ENCODE assay signal across 16 mouse cellular contexts in genomic region chr11:101477194-101477551, GRCm38 (mm10). TPM values are rescaled to one million over a fixed set of nuclear protein-coding genes. Genes with fewer than 3 reads are reported as not detected.
A peak's percentile ranks its signal among the peaks of the same experiment; 100 is the strongest.
DNase-seq lines count a peak whose midpoint lies in the region; ATAC-seq lines count a peak whose summit lies in the region.
"Had no signal": no experiment of that assay in that cellular context is flagged by ENCODE, and none has a peak within 500 bp of the region (broad histone marks: within the 10 kb centered on the region; RNA-seq: fewer than 3 reads in every experiment).

No protein-coding gene starts in this region.

- no peak overlapping the region for H3K4me2 ChIP-seq in embryonic facial prominence, embryonic 14.5 days (ENCODE audit: low read depth, low read length)
- no peak overlapping the region; the same call in 1 of the 2 replicates for H3K4me2 ChIP-seq in hindbrain, embryonic 12.5 days (replicated peaks)
- peak overlapping the region; percentile 20; the same call in 1 of the 2 replicates for H3K4me2 ChIP-seq in midbrain, embryonic 14.5 days (ENCODE audit: low read length)

- no peak overlapping the region for H3K9ac ChIP-seq in embryonic facial prominence, embryonic 14.5 days (ENCODE audit: low read depth, low read length)
- H3K9ac ChIP-seq in hindbrain, embryonic 12.5 days = no peak overlapping the region; the same call in 1 of the 2 replicates
- H3K9ac ChIP-seq in midbrain, embryonic 14.5 days (replicated peaks; ENCODE audit: low read length) = no peak overlapping the region

- no peak overlapping the region for H3K27ac ChIP-seq in embryonic facial prominence, embryonic 14.5 days (replicated peaks; ENCODE audit: low read depth, low read length)
- H3K27ac ChIP-seq in hindbrain, embryonic 12.5 days = peak overlapping the region; percentile 95
- peak overlapping the region; percentile 93 for H3K27ac ChIP-seq in midbrain, embryonic 14.5 days (replicated peaks; ENCODE audit: low read depth, low read length)
- H3K27ac ChIP-seq: left cerebral cortex, adult 2 months had no signal

- no peaks in the 10 kb centered on the region for H3K36me3 ChIP-seq in embryonic facial prominence, embryonic 14.5 days (ENCODE audit: control insufficient read depth, insufficient read depth, low read length)
- no peaks in the 10 kb centered on the region for H3K36me3 ChIP-seq in hindbrain, embryonic 12.5 days
- H3K36me3 ChIP-seq in midbrain, embryonic 14.5 days (ENCODE audit: control insufficient read depth, insufficient read depth, low read length) = no peaks in the 10 kb centered on the region

- 0 out of 2 replicates have a peak, but pooled peaks cover 4% of the 10 kb centered on the region for H3K4me1 ChIP-seq in embryonic facial prominence, embryonic 14.5 days (ENCODE audit: control insufficient read depth, insufficient read depth, low read length)
- H3K4me1 ChIP-seq in hindbrain, embryonic 12.5 days = peaks cover 51% of the 10 kb centered on the region
- peaks cover 17% of the 10 kb centered on the region for H3K4me1 ChIP-seq in midbrain, embryonic 14.5 days (ENCODE audit: control insufficient read depth, insufficient read depth, low read length)

- peak; percentile 53; the same call in 1 of the 2 replicates for ATAC-seq in embryonic facial prominence, embryonic 14.5 days (ENCODE audit: low read depth)
- ATAC-seq in hindbrain, embryonic 12.5 days (ENCODE audit: low FRiP score) = peak; percentile 77
- ATAC-seq in midbrain, embryonic 14.5 days (ENCODE audit: low FRiP score, low TSS enrichment) = peak; percentile 63
- ATAC-seq: inflammation-experienced regulatory T-cells, adult 6 months; lung, postnatal 0 days had no signal

- peak; percentile 65 for DNase-seq in embryo, embryonic 10.5 days (ENCODE audit: low spot score)
- no peak for DNase-seq in embryonic facial prominence, embryonic 14.5 days (ENCODE audit: low spot score)
- DNase-seq in midbrain, embryonic 14.5 days = peak; percentile 78
- DNase-seq in frontal cortex, postnatal 36 days (ENCODE audit: low spot score in 2 of 2) = no peak
- DNase-seq in T-cell, adult 2 months (ENCODE audit: low spot score) = no peak
- DNase-seq in layer of hippocampus, postnatal 25 days (ENCODE audit: extremely low spot score in 1 of 2, low spot score in 1 of 2) = no peak
- DNase-seq in kidney, postnatal 36 days = no peak
- DNase-seq: gastrocnemius, postnatal 10 days; liver; spleen, adult 18-20 months had no signal

- WGBS in embryonic facial prominence, embryonic 14.5 days = 33% methylated on average over 4 of the region's 4 CpGs
- WGBS in hindbrain, embryonic 12.5 days = 20% methylated on average over 4 of the region's 4 CpGs
- 5% methylated on average over 4 of the region's 4 CpGs for WGBS in midbrain, embryonic 14.5 days

- no peaks in the 10 kb centered on the region for H3K27me3 ChIP-seq in embryonic facial prominence, embryonic 14.5 days (replicated peaks; ENCODE audit: control insufficient read depth, insufficient read depth, low read length)
- no peaks in the 10 kb centered on the region for H3K27me3 ChIP-seq in hindbrain, embryonic 12.5 days
- no peaks in the 10 kb centered on the region for H3K27me3 ChIP-seq in midbrain, embryonic 14.5 days (ENCODE audit: control insufficient read depth, insufficient read depth, low read length)

- H3K9me3 ChIP-seq in embryonic facial prominence, embryonic 14.5 days (ENCODE audit: control insufficient read depth, low read length) = no peaks in the 10 kb centered on the region
- H3K9me3 ChIP-seq in hindbrain, embryonic 12.5 days (replicated peaks) = no peaks in the 10 kb centered on the region
- H3K9me3 ChIP-seq in midbrain, embryonic 14.5 days (ENCODE audit: control insufficient read depth, low read length) = no peaks in the 10 kb centered on the region

- H3K4me3 ChIP-seq in embryonic facial prominence, embryonic 14.5 days (ENCODE audit: low read depth, low read length) = no peak overlapping the region
- no peak overlapping the region for H3K4me3 ChIP-seq in hindbrain, embryonic 12.5 days
- no peak overlapping the region for H3K4me3 ChIP-seq in midbrain, embryonic 14.5 days (replicated peaks; ENCODE audit: low read depth, low read length)
- H3K4me3 ChIP-seq: left cerebral cortex, adult 2 months had no signal

RNA-seq across cellular contexts. Expression of gene Vat1, which starts 11.1 kb away (rescaled TPM):
- 50.4 and 51.0 TPM in 2 replicates for polyA plus RNA-seq in embryonic facial prominence, embryonic 14.5 days (2014; fragmentation: Nextera tagmentation; extraction: Ambion mirVana)
- polyA plus RNA-seq in hindbrain, embryonic 12.5 days (2016; fragmentation: Nextera tagmentation; extraction: Ambion mirVana) = 94.8 and 95.7 TPM in 2 replicates
- 99.9 and 129 TPM in 2 replicates for polyA plus RNA-seq in midbrain, embryonic 14.5 days (2014; fragmentation: Nextera tagmentation; extraction: Ambion mirVana)
- 10 to 100 TPM; 33.2 to 36.0 TPM for total RNA-seq in layer of hippocampus, postnatal 25 days (2021)

RNA-seq across cellular contexts. Expression of gene Rnd2, which starts 12.4 kb away (rescaled TPM):
- polyA plus RNA-seq in embryonic facial prominence, embryonic 14.5 days (2014; fragmentation: Nextera tagmentation; extraction: Ambion mirVana) = 7.4 and 9.8 TPM in 2 replicates
- 112 and 121 TPM in 2 replicates for polyA plus RNA-seq in hindbrain, embryonic 12.5 days (2016; fragmentation: Nextera tagmentation; extraction: Ambion mirVana)
- polyA plus RNA-seq in midbrain, embryonic 14.5 days (2014; fragmentation: Nextera tagmentation; extraction: Ambion mirVana) = 58.6 and 72.6 TPM in 2 replicates
- 100 to 1,000 TPM; 145 to 159 TPM for total RNA-seq in layer of hippocampus, postnatal 25 days (2021)
- total RNA-seq: monocyte, adult 5-6 weeks had no signal
- polyA plus RNA-seq: inflammation-experienced regulatory T-cells, adult 6 months had no signal

RNA-seq across cellular contexts. Expression of gene Ifi35, which starts 29.0 kb away (rescaled TPM):
- polyA plus RNA-seq in embryonic facial prominence, embryonic 14.5 days (2014; fragmentation: Nextera tagmentation; extraction: Ambion mirVana) = 14.1 and 14.3 TPM in 2 replicates
- polyA plus RNA-seq in hindbrain, embryonic 12.5 days (2016; fragmentation: Nextera tagmentation; extraction: Ambion mirVana) = 4.2 and 5.7 TPM in 2 replicates
- polyA plus RNA-seq in midbrain, embryonic 14.5 days (2014; fragmentation: Nextera tagmentation; extraction: Ambion mirVana) = 1.5 and 5.9 TPM in 2 replicates
- total RNA-seq in layer of hippocampus, postnatal 25 days (2021) = 1 to 10 TPM; 1.9 to 2.2 TPM

RNA-seq across cellular contexts. Expression of gene Rpl27, which starts 35.1 kb away (rescaled TPM):
- 376 and 406 TPM in 2 replicates for polyA plus RNA-seq in embryonic facial prominence, embryonic 14.5 days (2014; fragmentation: Nextera tagmentation; extraction: Ambion mirVana)
- polyA plus RNA-seq in hindbrain, embryonic 12.5 days (2016; fragmentation: Nextera tagmentation; extraction: Ambion mirVana) = 320 and 344 TPM in 2 replicates
- 301 and 329 TPM in 2 replicates for polyA plus RNA-seq in midbrain, embryonic 14.5 days (2014; fragmentation: Nextera tagmentation; extraction: Ambion mirVana)
- 10 to 100 TPM; 50.0 to 52.5 TPM for total RNA-seq in layer of hippocampus, postnatal 25 days (2021)

RNA-seq across cellular contexts. Expression of gene Ptges3l, which starts 52.0 kb away (rescaled TPM):
- polyA plus RNA-seq in embryonic facial prominence, embryonic 14.5 days (2014; fragmentation: Nextera tagmentation; extraction: Ambion mirVana) = 35.5 and 37.1 TPM in 2 replicates
- 3.0 and 5.9 TPM in 2 replicates for polyA plus RNA-seq in hindbrain, embryonic 12.5 days (2016; fragmentation: Nextera tagmentation; extraction: Ambion mirVana)
- 1.1 TPM in 2 replicates for polyA plus RNA-seq in midbrain, embryonic 14.5 days (2014; fragmentation: Nextera tagmentation; extraction: Ambion mirVana)
- 1 to 10 TPM; 1.3 to 1.4 TPM for total RNA-seq in layer of hippocampus, postnatal 25 days (2021)
- total RNA-seq: common myeloid progenitor, adult 5-6 weeks; monocyte, adult 5-6 weeks had no signal

Comparison
In these comparisons a context has a peak if more than half of its experiments do, and no peak if none do; other contexts are left out.
1. DNase-seq: peak in embryo, embryonic 10.5 days (single experiment) and midbrain, embryonic 14.5 days (single experiment); none in embryonic facial prominence, embryonic 14.5 days (single experiment), frontal cortex, postnatal 36 days (0 of 2), T-cell, adult 2 months (single experiment), layer of hippocampus, postnatal 25 days (0 of 2) and kidney, postnatal 36 days (0 of 2).
2. Peak in every context shown above with its lines, with median percentiles within 50 percentile points of each other: ATAC-seq.